Mouse (Mus musculus) urinary bladder, postnatal 14 days (tissue): ENCODE measurements at regions not wholly inside any gene's neighbourhood (a gene's known extent, or its start where the extent isn't known, plus 50 kb on each side); places are given as distances from the start of the nearest gene placed in this dataset.
"Not testable (repeated sequence)": the region's sequence is repeated elsewhere in the genome, so short reads cannot be mapped to it uniquely, and the experiment has no call there.

Source experiments
- DNase-seq: peaks from one replicate; pipeline ENCODE4 v3.0.0; 2021; ENCODE audit warnings: low spot score

DNA sequence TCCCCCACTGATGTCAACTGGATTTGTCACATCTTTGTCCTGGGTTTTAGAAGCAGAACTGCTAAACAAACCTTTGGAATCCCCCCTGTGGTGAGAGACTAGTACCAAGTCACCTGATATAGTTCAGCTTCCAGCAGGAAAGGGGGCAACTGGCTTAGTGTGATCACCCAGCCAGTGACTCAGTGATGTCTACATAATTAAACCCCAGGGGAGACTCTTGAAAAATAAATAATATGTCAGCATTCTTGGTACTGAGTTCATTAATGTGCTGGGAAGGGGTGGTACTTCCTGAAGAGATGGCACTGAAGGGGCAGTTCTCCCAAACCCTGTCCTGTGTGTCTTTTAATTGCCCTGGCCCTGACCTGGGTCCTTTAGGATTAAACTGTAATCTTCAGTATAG, 166.5 kb upstream of the Camk1g start:
- DNase-seq, result no peak

GRCm38 (mm10) chr1:193534449-193534848, 164.4 kb upstream of the Camk1g start:
- DNase-seq, result no peak

DNA sequence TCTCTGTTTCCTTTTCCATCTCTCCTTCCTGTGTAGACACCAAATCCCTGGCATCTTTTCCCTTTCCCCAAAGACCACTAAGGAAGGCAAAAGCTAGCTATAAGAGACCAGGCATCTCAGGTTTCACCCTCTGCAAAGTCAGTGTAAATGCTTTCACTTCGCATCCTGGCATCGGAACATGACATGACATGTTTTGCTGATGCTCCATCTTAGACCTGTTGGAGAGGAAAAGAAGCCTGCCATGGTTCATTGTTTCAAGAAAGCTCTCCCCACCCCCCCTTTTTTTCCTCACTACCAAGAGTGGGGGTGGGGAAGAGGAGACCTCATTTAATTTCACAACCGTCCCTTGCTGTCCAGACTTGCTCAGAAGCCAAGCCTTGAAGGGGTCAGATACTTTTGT, 156.4 kb upstream of the Camk1g start:
- no peak for DNase-seq

- peak; percentile 64 for DNase-seq
These were observed 151.9 kb upstream of the Camk1g start for GRCm38 (mm10) chr1:193522007-193522406.

DNA sequence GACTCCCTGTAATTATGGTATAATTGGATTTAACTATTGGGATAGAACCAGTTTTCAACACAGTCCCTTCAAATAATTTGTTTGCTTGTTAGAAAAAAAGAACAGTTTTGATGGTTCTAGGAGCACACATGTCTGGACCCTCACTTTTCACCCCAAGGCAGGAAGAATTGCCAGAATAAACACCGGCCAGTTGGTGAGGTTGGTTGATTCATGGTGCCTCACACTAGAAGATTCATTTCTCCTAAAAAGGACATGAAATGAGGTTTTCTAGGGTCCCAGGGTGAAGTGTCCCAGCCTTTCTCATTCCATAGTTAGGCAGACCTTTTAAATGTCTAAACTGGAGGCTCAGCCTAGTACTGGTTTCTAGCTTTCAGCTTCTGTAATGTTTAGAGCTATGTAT, 148.7 kb upstream of the Camk1g start:
- no peak for DNase-seq

GRCm38 (mm10) chr1:193517968-193518367, 147.9 kb upstream of the Camk1g start:
- no peak for DNase-seq

- no peak for DNase-seq
These were observed 147.2 kb upstream of the Camk1g start for GRCm38 (mm10) chr1:193517293-193517692.

- no peak for DNase-seq
These were observed 146.3 kb upstream of the Camk1g start for GRCm38 (mm10) chr1:193516395-193516794.

GRCm38 (mm10) chr1:193513929-193514710, 144.0 kb upstream of the Camk1g start:
- DNase-seq, result peak; percentile 83

DNA sequence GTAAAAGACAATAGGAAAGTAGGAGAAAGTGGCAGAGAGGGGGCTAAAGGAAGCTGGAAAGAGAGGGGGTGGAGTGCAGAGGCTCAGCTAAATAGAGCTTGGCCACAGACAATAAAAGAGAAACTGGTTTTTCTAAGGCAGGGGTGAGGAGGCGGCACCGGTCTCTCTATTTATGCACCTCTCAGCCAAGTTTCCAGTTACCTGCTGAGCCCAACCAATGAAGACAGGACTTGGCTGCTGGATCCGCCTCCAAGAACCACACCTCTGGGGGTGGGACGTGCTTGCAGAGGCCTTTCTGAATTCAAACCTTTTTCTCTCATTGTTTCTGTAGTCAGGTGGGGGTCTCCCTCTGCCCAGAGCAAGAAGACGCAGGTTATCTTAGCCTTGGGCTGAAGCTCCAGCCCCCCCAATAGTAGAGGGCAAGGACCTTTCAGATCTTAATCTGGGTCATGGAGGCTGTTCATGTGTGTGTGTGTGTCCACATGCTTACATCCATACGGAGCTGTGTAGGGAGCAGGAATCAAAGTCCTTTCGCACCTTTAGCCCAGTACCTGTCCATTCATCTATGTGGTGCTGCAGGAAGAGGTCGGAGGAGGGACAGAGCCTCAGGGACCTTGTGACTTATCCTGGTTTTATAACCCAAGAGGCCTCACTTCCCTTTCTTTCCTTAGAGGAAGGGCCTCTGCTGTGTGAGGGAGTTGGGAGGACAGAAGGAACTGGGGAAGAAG, 140.1 kb upstream of the Camk1g start:
- DNase-seq, result peak; percentile 77

DNA sequence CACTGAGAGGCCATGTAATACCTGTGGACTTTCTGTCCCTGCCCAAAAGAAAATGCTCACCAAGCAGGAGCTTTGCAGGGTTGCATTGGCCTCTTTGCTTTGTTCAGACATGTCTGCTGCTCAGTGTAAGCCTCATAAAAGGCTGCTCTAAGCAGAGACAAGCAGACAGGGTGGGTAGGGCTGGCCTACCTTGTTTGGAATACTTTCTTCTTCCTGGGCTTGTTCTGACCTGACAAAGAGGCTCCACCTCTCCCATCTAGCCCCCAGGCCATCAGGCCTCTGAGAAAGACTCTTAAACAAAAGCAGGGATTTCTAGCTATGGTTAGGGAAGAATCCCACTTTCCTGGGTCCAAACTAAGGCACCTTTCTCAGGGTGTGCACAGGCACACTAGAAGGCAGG, 138.2 kb upstream of the Camk1g start:
- DNase-seq, result peak; percentile 62

- no peak for DNase-seq
These were observed 136.9 kb upstream of the Camk1g start for GRCm38 (mm10) chr1:193506991-193507390.

- DNase-seq, result no peak
These were observed 135.3 kb upstream of the Camk1g start for GRCm38 (mm10) chr1:193505381-193505780.

- no peak for DNase-seq
These were observed 134.5 kb upstream of the Camk1g start for GRCm38 (mm10) chr1:193504611-193505010.

DNA sequence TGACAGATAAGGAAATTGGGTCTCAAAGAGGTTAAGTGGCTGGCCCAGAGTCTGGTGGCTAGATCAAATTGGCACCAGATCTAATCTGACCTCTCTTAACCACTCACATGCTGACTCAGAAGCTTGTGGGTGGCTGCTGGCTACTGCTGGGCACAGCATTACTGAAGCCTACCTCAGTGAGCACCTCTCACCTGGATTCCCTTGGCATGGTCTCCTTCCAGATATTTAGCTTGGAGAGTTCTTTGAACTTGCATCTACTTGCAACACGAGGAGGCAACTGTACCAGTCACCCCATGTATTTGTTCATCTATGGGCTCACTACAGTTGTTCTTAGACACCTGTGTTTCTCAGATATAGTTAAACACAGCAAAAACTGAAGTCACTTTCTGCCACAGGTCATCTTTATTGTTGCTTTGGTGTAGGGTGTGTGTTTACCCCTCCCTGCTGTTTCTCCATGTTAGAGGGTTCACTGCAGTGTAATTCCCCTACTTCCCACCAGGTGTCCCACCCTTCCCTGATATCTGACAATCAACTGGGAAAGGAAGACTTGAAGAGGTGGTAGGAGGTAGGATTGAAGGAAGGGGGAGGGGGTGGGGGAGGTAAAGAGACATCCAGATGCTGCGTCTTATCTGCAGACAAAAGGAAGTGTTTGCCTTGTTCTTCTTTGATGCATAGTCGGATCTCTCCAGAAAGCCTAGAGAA, 133.7 kb upstream of the Camk1g start:
- DNase-seq, result peak; percentile 72

DNA sequence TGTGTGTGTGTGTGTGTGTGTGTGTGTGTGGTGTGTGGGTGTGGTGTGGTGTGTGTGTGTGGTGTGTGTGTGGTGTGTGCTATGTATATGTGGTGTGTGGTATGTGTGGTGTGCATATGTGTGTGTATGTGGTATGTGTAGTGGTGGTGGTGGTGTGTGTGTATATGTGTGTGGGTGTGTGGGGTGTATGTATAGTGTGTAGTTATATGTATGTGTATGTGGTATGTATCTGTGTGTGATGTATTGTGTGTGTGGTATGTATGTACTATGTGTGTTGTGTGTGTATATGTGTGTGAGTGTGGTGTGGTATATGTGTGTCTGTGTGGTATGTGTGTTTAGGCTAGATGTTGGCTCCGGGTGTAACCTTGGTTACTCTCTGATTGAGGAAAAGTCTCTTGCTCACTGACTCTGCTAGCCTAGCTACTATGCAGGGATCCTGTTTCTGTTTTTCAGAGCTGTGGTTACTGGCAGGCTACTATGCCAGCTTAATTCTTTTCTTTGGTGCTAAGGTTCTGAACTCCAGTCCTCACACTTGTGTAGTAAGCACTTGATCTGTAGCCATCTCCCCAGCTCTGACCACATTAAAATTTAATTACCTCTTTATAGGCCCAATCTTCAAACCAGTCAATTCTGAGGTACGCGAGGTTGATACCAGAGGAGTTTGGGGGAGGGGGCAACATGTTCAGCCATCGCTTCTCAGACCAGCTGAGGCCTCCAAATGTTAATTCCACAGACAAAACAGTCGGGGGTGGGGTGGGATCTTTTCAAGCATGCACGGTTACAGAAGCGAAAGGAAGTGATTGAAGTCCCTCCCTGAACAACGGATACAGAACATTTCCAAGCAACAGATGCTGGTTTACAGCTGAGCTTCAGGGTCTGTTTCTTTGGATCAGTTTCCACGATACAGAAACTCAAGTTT, 126.4 kb upstream of the Camk1g start:
- DNase-seq, result no peak

GRCm38 (mm10) chr1:193488039-193488438, 117.9 kb upstream of the Camk1g start:
- DNase-seq, result no peak

DNA sequence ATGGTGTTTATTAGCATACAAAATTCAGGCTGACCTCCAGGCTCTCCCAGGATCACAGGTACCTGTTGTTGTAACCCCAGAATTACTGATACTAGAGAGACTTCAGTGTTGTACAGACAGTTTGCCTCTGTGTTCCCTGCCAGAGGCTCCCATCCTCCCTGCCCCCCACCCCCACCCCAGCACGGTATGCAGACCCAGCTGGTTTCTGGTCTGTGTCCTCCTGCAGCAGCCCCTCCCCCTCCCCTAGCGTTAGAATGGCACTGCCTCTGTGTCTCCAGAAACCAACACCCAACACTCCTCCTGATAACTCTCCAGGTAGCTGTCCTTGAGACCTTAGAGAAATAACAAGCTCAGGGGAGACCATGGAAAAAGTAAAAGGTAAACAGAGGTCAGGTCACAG, 116.6 kb upstream of the Camk1g start:
- not testable (repeated sequence) for DNase-seq

DNA sequence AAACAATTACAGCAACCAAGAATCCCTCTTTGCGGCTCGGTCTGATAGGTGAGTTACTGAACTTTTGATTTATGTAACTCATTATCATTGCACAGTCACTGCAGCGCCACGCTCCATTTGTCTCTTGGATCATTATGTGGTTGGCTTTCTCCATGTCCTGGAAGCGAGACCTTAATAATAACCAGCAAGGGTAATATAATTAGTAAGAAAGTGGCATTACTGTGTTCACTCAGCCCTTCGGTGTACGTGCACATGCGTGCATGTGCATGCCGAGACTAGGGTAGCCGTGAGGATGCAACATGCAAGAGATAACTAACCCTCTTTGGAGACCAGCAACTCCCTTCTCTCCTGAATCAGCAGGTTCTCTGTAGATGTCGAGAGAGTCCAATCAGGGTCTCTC, 114.9 kb upstream of the Camk1g start:
- DNase-seq, result no peak

- DNase-seq, result no peak
These were observed 107.2 kb upstream of the Camk1g start for GRCm38 (mm10) chr1:193477298-193477697.

- DNase-seq, result no peak
These were observed 106.7 kb upstream of the Camk1g start for GRCm38 (mm10) chr1:193476805-193477204.

DNA sequence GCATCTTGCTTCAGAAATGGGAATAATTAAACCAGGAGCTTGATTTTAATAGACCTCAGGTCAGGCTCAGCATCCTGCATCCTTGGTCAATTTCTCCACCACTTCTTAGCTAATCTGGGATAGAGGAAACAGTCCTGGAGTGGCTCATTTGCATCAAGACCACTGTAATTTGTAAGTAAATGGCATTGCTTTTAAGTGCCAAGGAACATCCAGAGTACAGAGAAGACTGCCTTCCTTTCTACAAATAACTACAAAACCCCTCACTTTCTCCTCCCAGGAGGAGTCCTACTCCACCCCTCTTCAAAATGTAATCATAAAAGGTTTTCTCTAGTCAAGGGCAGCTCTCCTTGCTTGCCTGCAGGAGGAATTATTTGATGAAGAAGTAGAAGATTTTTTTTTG, 96.2 kb upstream of the Camk1g start:
- DNase-seq, result no peak
